Mouse (Mus musculus): ENCODE results near the gene Mthfsd. TPM values are rescaled to one million over a fixed set of nuclear protein-coding genes. Genes with fewer than 3 reads are reported as not detected.

The Mthfsd gene
- polyA plus RNA-seq, 1 experiment, result 51.6 TPM

DNA sequence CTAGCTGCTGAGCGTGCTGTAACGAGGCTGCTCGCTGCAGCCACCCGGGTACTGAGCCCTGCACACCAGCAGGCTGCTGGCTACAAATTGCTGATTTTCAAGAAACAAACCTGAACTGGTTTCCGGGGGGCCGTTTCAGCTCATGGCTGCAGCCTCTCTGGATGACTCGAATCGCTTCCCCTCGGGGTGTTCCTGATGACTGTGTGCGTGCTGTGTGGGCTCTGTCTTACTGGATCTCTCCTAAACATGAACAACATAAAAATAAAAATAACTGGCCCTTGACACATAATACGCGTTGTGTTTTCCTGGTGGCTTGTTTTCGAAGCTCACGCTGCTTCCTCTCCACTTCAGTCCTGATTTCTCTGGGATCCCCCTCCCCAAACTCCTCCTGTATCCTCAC lies 29.5 kb downstream of the Mthfsd start:
- Histone ChIP-seq H3K4me1 (ENCODE audit: control insufficient read depth, insufficient read depth, low read length) (peaks cover 5% of the 10 kb centered on the region), H3K4me3 (replicated peaks; ENCODE audit: extremely low read depth, low read depth, low read length) (peak overlapping the region; percentile 55)
- WGBS, result 23% methylated on average over 14 of the region's 14 CpGs
- no peak for DNase-seq
- TF ChIP-seq CTCF (IDR thresholded peaks at IDR 0.05; ENCODE audit: insufficient read depth, low read length), result no peak
- TF ChIP-seq POLR2A (IDR thresholded peaks at IDR 0.05; ENCODE audit: borderline replicate concordance, extremely low read depth, low read depth, low read length), result no peak

DNA sequence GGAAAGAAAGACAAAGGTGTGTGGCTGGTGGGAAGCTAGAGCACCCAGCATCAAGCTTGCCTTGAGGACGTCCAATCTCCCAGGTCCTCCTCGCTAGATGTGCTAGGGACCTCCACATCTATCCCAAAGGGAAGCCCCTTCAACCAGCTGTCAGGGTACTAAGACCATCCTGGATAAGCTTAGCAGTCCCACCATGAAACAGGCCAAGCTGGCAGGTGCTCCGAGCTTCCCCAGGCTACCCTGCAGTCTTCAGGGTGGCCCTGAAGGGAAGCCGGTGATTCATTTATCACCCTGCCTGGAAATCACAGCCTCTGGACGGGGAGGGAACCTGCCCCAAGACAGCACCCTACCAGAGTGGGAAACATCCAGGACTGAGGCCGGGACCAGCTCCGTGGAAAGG lies 31.6 kb downstream of the Mthfsd start:
- Histone ChIP-seq H3K4me1 (ENCODE audit: control insufficient read depth, insufficient read depth, low read length) (peaks cover 7% of the 10 kb centered on the region), H3K4me3 (replicated peaks; ENCODE audit: extremely low read depth, low read depth, low read length) (peak overlapping the region; percentile 51)
- TF ChIP-seq CTCF (IDR thresholded peaks at IDR 0.05; ENCODE audit: insufficient read depth, low read length) (no peak), POLR2A (IDR thresholded peaks at IDR 0.05; ENCODE audit: borderline replicate concordance, extremely low read depth, low read depth, low read length) (no peak)
- 25% methylated on average over 7 of the region's 7 CpGs for WGBS
- DNase-seq, result no peak

DNA sequence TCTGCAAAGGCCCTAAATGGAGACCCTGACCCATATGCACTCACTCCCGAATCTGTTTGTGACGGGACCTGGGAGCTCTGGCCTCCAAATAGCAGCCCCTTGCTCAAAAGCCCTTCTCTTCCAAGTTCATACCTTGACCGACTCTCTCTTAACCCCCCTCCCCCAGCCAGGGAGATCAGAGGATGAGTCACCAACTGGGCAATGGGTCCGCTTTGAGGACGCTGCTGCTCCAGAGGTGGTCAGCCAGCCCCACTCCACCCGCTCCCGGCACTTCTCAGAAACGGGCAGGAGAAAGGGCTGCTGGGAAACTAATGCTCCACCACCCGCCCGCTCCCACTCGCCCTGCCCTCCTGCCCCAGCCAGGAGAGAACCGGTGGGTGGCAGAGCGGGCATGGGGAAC lies 32.3 kb downstream of the Mthfsd start:
- H3K4me3 ChIP-seq (replicated peaks; ENCODE audit: extremely low read depth, low read depth, low read length), result peak overlapping the region; percentile 44
- TF ChIP-seq POLR2A (IDR thresholded peaks at IDR 0.05; ENCODE audit: borderline replicate concordance, extremely low read depth, low read depth, low read length) (no peak), CTCF (IDR thresholded peaks at IDR 0.05; ENCODE audit: insufficient read depth, low read length) (no peak)
- H3K4me1 ChIP-seq (ENCODE audit: control insufficient read depth, insufficient read depth, low read length), result peaks cover 10% of the 10 kb centered on the region
- peak; percentile 19 for DNase-seq
- WGBS, result 17% methylated on average over 13 of the region's 13 CpGs

DNA sequence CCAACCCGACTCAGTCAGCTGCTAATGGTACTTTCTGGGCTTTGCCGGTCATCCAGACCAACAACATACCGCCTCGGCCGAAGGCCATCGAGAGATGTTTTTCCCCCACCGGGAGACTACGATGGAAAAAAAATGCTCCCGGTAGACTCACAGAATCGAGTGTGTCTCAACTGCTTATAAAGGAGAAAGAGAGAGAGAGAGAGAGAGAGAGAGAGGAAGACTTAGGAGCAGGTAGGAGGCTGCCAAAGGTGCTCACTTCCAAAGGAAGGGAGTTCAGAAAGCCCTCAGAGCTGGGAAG lies 33.4 kb downstream of the Mthfsd start:
- 17% methylated on average over 10 of the region's 10 CpGs for WGBS
- Histone ChIP-seq H3K4me1 (ENCODE audit: control insufficient read depth, insufficient read depth, low read length) (peaks cover 10% of the 10 kb centered on the region), H3K4me3 (replicated peaks; ENCODE audit: extremely low read depth, low read depth, low read length) (peak overlapping the region; percentile 36)
- TF ChIP-seq POLR2A (IDR thresholded peaks at IDR 0.05; ENCODE audit: borderline replicate concordance, extremely low read depth, low read depth, low read length) (no peak), CTCF (IDR thresholded peaks at IDR 0.05; ENCODE audit: insufficient read depth, low read length) (no peak)
- DNase-seq, result no peak

DNA sequence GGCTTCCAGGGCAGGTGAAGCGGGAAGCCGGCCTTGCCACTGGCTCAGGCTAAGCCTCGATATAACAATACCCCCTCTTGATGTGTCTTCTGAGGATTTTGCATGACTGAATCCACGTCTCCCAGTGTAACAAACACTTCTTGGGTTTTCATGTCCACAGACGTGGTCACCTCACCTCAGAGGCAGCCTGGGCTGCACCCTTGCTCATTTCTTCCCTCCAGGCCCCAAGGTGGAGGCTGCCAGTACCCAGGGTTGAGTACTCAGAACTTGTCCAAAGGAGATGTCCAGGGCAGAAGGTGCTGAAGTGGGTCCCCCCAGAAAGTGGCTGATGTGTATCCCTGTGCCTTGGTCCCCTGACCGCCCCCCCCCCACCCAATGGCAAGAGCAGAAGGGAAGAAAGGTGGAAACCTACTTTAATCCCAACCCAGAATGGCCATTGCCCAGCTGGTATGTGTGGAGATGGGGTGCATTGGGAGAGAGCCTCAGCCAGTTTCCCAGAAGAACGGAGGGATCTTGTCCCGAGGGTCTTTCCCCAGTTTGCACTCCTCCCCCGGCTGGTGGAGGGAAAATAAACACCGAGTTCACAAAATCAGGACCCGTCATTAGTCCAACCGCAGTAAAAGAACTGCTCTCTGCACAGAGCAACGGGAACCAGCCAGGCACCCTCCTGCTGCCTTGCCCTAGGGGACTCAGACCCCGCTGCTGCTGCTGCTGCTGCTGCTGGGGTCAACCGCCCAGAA lies 33.9 kb downstream of the Mthfsd start:
- WGBS, result 24% methylated on average over 15 of the region's 15 CpGs
- Histone ChIP-seq H3K4me1 (ENCODE audit: control insufficient read depth, insufficient read depth, low read length) (peaks cover 10% of the 10 kb centered on the region), H3K4me3 (replicated peaks; ENCODE audit: extremely low read depth, low read depth, low read length) (peak overlapping the region; percentile 36)
- no peak for DNase-seq
- TF ChIP-seq POLR2A (IDR thresholded peaks at IDR 0.05; ENCODE audit: borderline replicate concordance, extremely low read depth, low read depth, low read length), result no peak
- TF ChIP-seq CTCF (IDR thresholded peaks at IDR 0.05; ENCODE audit: insufficient read depth, low read length), result no peak

DNA sequence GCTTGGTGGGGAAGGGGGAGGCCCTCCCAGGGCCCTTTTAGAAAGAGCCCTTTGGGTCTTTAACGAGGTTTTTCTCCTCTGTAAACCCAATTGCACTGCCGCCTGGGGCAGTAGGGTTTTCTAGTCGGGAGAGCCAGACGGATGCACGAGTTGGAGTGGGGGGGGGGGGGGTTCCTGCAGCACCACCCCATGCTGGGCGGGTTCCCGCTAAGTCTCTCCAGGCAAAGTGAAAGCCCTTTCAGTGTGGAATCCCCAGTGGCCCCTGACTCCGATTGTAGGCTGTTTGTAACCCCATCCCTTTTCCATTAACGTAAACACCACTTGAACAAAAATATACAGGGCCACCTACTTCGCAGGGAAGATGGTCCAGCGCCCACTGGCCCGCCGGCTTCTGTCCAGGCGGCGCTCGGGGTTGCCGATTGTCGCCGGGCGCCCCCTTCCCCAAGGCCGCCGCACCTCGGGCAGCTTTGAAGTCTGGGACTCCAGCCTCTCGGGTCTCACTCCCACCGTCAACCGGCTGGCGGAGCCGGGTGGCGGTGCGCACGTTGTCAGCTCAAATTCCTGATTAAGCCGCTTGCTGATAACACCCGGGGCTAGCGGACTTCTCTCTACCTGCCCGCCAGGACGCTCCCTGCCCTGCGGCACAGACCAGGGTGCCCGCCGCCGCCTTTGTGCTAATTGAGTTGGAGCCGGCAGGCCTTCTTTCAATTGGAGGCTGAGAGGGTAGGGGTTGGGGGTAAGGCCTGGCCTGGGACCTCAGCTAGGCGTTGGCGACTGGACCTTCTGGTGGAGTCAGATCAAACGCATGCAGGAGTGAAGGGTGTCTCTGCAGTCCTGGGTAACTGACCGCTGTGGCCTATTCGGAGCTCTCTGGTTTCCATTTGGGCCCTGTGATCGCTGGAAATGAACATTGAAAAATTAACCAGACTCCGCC lies 34.8 kb downstream of the Mthfsd start:
- peak; percentile 17 for DNase-seq
- Histone ChIP-seq H3K4me3 (replicated peaks; ENCODE audit: extremely low read depth, low read depth, low read length) (peak overlapping the region; percentile 40), H3K4me1 (ENCODE audit: control insufficient read depth, insufficient read depth, low read length) (peaks cover 10% of the 10 kb centered on the region)
- TF ChIP-seq CTCF (IDR thresholded peaks at IDR 0.05; ENCODE audit: insufficient read depth, low read length), result no peak
- TF ChIP-seq POLR2A (IDR thresholded peaks at IDR 0.05; ENCODE audit: borderline replicate concordance, extremely low read depth, low read depth, low read length), result peak; percentile 41; the same call in 1 of the 2 replicates
- 16% methylated on average over 48 of the region's 48 CpGs for WGBS

DNA sequence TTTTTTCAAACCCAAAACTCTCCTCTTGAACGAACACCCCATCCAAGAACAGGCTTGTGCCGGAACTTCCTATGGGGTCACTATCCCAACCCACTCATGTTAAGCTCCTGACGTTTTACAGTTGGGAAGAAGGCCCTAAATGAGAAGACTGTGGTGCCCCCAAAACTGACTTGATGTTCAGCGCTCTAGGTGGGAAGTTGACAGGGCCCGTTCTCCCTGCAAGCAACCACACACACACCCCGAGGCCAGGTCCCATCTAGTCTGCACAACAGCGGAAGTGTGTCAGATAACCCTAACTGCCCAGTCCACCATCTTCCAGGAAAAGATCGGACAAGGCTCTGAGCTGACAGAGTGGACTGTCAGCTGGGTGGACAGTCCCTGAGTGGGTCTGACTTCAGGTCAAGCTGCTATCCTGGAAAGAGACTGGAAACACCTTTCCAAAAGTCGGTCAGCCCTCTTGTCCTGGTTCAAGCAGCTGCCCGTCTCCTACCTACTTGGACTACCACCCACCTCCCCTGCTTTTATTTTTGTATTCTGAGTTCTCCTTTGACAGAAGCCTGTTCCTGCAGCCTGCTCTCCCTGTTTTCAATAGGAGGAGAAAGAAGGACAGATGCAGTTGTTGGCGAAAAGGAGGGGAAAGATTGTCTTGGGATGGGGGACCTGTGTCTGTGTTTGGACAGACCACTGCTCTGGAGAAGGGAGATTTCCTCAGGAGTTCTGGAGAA lies 35.6 kb downstream of the Mthfsd start:
- peaks cover 7% of the 10 kb centered on the region for H3K4me1 ChIP-seq (ENCODE audit: control insufficient read depth, insufficient read depth, low read length)
- WGBS, result 36% methylated on average over 11 of the region's 11 CpGs
- TF ChIP-seq CTCF (IDR thresholded peaks at IDR 0.05; ENCODE audit: insufficient read depth, low read length) (no peak), POLR2A (IDR thresholded peaks at IDR 0.05; ENCODE audit: borderline replicate concordance, extremely low read depth, low read depth, low read length) (no peak)
- no peak for DNase-seq
- no peak overlapping the region for H3K4me3 ChIP-seq (replicated peaks; ENCODE audit: extremely low read depth, low read depth, low read length)

DNA sequence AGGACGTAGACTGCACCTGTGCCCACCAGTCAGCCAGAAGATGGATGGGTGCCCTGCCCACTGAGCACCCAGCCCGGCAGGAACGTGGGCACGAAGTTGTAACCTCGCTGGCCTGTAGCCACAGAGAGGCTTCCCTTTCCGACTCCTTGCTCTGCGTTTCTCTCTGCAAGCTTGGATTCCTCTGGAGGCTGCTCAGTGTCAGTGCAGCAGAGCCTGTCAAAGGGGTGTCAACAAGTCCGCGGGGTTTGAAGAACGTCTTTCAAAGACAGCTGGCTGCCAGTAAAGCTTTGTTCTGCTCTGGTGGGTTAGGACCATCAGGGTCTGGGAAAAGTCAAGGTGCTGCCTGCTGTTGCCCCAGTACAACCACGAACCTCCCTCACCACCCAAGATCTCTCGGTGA lies 36.7 kb downstream of the Mthfsd start:
- DNase-seq, result no peak
- TF ChIP-seq CTCF (IDR thresholded peaks at IDR 0.05; ENCODE audit: insufficient read depth, low read length) (0 out of 2 replicates have a peak, but pooled peaks have one; percentile 23), POLR2A (IDR thresholded peaks at IDR 0.05; ENCODE audit: borderline replicate concordance, extremely low read depth, low read depth, low read length) (no peak)
- 8% methylated on average over 12 of the region's 12 CpGs for WGBS
- Histone ChIP-seq H3K4me1 (ENCODE audit: control insufficient read depth, insufficient read depth, low read length) (peaks cover 5% of the 10 kb centered on the region), H3K4me3 (replicated peaks; ENCODE audit: extremely low read depth, low read depth, low read length) (no peak overlapping the region)

DNA sequence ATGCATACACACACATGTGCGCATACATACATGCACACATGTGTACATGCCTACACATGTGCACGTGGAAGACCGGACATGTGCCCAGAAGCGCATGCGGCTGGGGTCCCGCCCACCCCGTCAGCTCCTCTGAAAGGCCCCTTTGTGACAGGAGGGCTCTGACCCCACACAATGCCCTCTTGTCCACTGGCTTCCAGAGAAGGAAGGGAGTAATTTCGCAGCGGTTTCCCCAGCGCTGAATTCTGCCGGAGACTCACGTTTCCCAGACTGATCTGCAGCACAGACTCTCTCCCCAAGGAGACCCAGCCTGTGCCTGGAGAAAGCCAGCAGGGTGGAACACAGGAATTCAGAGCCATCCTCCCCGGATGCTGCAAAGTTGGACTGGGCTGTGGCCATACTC lies 44.5 kb downstream of the Mthfsd start:
- TF ChIP-seq CTCF (IDR thresholded peaks at IDR 0.05; ENCODE audit: insufficient read depth, low read length) (no peak), POLR2A (IDR thresholded peaks at IDR 0.05; ENCODE audit: borderline replicate concordance, extremely low read depth, low read depth, low read length) (no peak)
- Histone ChIP-seq H3K4me1 (ENCODE audit: control insufficient read depth, insufficient read depth, low read length) (no peaks in the 10 kb centered on the region), H3K4me3 (replicated peaks; ENCODE audit: extremely low read depth, low read depth, low read length) (no peak overlapping the region)
- WGBS, result 66% methylated on average over 13 of the region's 13 CpGs
- no peak for DNase-seq
